Mouse (Mus musculus) liver, embryonic 16.5 days (tissue): Measurements from ENCODE around the gene Cemip2. TPM values are rescaled to one million over a fixed set of nuclear protein-coding genes. Genes with fewer than 3 reads are reported as not detected.

Source experiments
- ATAC-seq: fragments of 200-750 bp; cut with Nextera tagmentation; 2 replicates; pipeline ENCODE4 v1.8.0; 2017; ENCODE audit warnings: low read depth, mild to moderate bottlenecking, moderate number of reproducible peaks, moderate library complexity
- H3K27ac ChIP-seq: fragments of 300-500 bp; sonication (generic); 2 replicates; pipeline ENCODE4 v1.5.1; 2014; ENCODE audit warnings: mild to moderate bottlenecking, low read length
- H3K27me3 ChIP-seq: fragments of 300-500 bp; sonication (generic); 2 replicates; pipeline ENCODE4 v1.6.1; 2014; ENCODE audit warnings: low read depth, low read length, mixed read lengths; ENCODE audit not compliant: control insufficient read depth, insufficient read depth
- H3K36me3 ChIP-seq: fragments of 300-500 bp; sonication (generic); 2 replicates; pipeline ENCODE4 v1.6.1; 2014; ENCODE audit warnings: mild to moderate bottlenecking; ENCODE audit not compliant: control insufficient read depth, insufficient read depth
- H3K4me1 ChIP-seq: fragments of 300-500 bp; sonication (generic); 2 replicates; pipeline ENCODE4 v1.6.1; 2014; ENCODE audit warnings: low read depth, low read length, mixed read lengths; ENCODE audit not compliant: control insufficient read depth
- H3K4me2 ChIP-seq: fragments of 300-500 bp; sonication (generic); 2 replicates; pipeline ENCODE4 v1.6.1; 2014; ENCODE audit warnings: low read depth, low read length, mixed read lengths
- H3K4me3 ChIP-seq: fragments of 300-500 bp; sonication (generic); 2 replicates; pipeline ENCODE4 v1.5.1; 2014; ENCODE audit warnings: low read depth, mild to moderate bottlenecking, low read length
- H3K9ac ChIP-seq: fragments of 300-500 bp; sonication (generic); 2 replicates; pipeline ENCODE4 v1.6.1; 2014; ENCODE audit warnings: low read depth, low read length
- H3K9me3 ChIP-seq: fragments of 300-500 bp; sonication (generic); replicated peaks from 2 replicates; pipeline ENCODE4 v1.6.1; 2016; ENCODE audit warnings: low read length; ENCODE audit not compliant: control insufficient read depth
- WGBS: fragments of 180-500 bp; shearing (Covaris S2); extraction: QIAGEN DNeasy Blood & Tissue Kit; methylation state at CpG from one replicate; pipeline ENCODE4 v1.1.7; 2014; ENCODE audit not compliant: insufficient replicate concordance; 5-methylcytosine and 5-hydroxymethylcytosine counted together
- polyA plus RNA-seq: library from polyadenylated mRNA; unstranded; fragments of >200 nt; fragmentation: Nextera tagmentation; extraction: Ambion mirVana; gene quantifications from 2 replicates; pipeline ENCODE4 v1.2.1, GENCODE M21; 2015

Cemip2 gene
- polyA plus RNA-seq, 1 experiment from 2014 or later: 8.7 TPM

- H3K27me3 ChIP-seq: no peaks in the 10 kb centered on the region
- no peaks in the 10 kb centered on the region for H3K4me1 ChIP-seq
- WGBS: 22% methylated on average over 2 of the region's 2 CpGs
- no peaks in the 10 kb centered on the region for H3K36me3 ChIP-seq
- no peak overlapping the region for H3K9ac ChIP-seq
- no peaks in the 10 kb centered on the region for H3K9me3 ChIP-seq
- H3K27ac ChIP-seq: no peak overlapping the region
- no peak overlapping the region for H3K4me2 ChIP-seq
- ATAC-seq: no peak
- no peak overlapping the region for H3K4me3 ChIP-seq
These were observed 112.6 kb downstream of the Cemip2 start for GRCm38 (mm10) chr19:21890699-21891098.

- H3K27me3 ChIP-seq: no peaks in the 10 kb centered on the region
These were observed 116.7 kb downstream of the Cemip2 start for GRCm38 (mm10) chr19:21894792-21895191.

GRCm38 (mm10) chr19:21895540-21895939, 117.4 kb downstream of the Cemip2 start:
- WGBS: 18% methylated on average over 5 of the region's 5 CpGs

More at GRCm38 (mm10) chr19:21894792-21895191, 116.7 kb downstream of the Cemip2 start:
- Histone ChIP-seq H3K9me3 (no peaks in the 10 kb centered on the region), H3K4me2 (no peak overlapping the region), H3K4me3 (no peak overlapping the region), H3K36me3 (no peaks in the 10 kb centered on the region), H3K4me1 (no peaks in the 10 kb centered on the region), H3K9ac (no peak overlapping the region), H3K27ac (no peak overlapping the region)
- 65% methylated on average over 3 of the region's 3 CpGs for WGBS
- ATAC-seq: no peak

GRCm38 (mm10) chr19:21897122-21897827, 119.1 kb downstream of the Cemip2 start:
- Histone ChIP-seq H3K4me2 (no peak overlapping the region), H3K9ac (no peak overlapping the region), H3K4me1 (no peaks in the 10 kb centered on the region), H3K4me3 (no peak overlapping the region), H3K36me3 (no peaks in the 10 kb centered on the region), H3K27me3 (no peaks in the 10 kb centered on the region), H3K27ac (no peak overlapping the region), H3K9me3 (no peaks in the 10 kb centered on the region)
- ATAC-seq: peak; percentile 35; the same call in 1 of the 2 replicates
- 11% methylated on average over 7 of the region's 7 CpGs for WGBS

More at GRCm38 (mm10) chr19:21895540-21895939, 117.4 kb downstream of the Cemip2 start:
- Histone ChIP-seq H3K9ac (no peak overlapping the region), H3K4me1 (no peaks in the 10 kb centered on the region), H3K36me3 (no peaks in the 10 kb centered on the region), H3K27me3 (no peaks in the 10 kb centered on the region), H3K4me2 (no peak overlapping the region), H3K4me3 (no peak overlapping the region), H3K27ac (no peak overlapping the region), H3K9me3 (no peaks in the 10 kb centered on the region)
- ATAC-seq: no peak

- ATAC-seq: no peak
- Histone ChIP-seq H3K9ac (no peak overlapping the region), H3K9me3 (no peaks in the 10 kb centered on the region), H3K4me3 (no peak overlapping the region), H3K27me3 (no peaks in the 10 kb centered on the region), H3K4me1 (no peaks in the 10 kb centered on the region), H3K4me2 (no peak overlapping the region), H3K36me3 (no peaks in the 10 kb centered on the region), H3K27ac (no peak overlapping the region)
- 56% methylated on average over 12 of the region's 12 CpGs for WGBS
These were observed 120.1 kb downstream of the Cemip2 start for GRCm38 (mm10) chr19:21898015-21898939.

Other genes starting within 250 kb of the Cemip2 start
- gene 1110059E24Rik, start 125.4 kb upstream of the Cemip2 start, polyA plus RNA-seq: 12.7 and 13.6 TPM in 2 replicates
- gene Abhd17b, start 125.2 kb upstream of the Cemip2 start, polyA plus RNA-seq: 4.9 and 5.8 TPM in 2 replicates